Mouse (Mus musculus): Measurements from ENCODE around the gene Rnf213. TPM values are rescaled to one million over a fixed set of nuclear protein-coding genes. Genes with fewer than 3 reads are reported as not detected.

Gene Rnf213
- polyA plus RNA-seq, 1 experiment from 2014 or later, result 10.0 TPM

DNA sequence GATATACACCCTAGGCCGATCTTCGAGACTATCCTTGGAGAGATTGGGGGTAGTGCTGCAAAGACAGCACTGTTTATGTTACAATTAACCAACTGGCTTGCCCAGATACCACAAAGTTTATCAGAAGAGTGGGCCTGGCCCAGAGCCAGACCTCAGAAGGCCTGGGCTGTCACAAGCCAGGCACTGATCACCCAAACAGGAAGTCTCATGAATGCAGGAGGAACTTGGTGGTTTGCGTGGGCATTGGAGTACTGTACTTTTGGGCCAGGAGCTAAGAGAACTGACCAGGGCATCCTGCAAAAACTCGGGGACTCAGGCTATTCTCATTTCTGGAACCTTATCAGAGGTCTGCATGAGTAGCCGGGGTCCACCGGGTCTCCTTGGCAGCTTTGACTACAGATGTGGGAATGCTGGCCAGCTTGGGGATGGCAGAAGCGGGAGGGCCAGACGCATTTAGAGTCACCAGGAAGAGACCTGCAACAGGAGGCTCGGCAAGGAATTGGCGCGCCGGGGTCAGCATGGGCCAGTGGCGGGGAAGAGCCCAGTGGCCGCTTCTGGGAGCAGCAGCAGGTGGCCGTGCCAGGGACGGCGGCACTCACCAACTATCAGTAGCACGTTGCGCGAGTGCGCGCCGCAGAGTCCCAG is 38.0 kb upstream of the Rnf213 start:
- ATAC-seq (replicated peaks; ENCODE audit: low FRiP score, low read depth) (no peak), DNase-seq (ENCODE audit: low spot score) (peak; percentile 34)
- no peak for TF ChIP-seq CTCF (IDR thresholded peaks at IDR 0.05; ENCODE audit: low read depth)
- peak overlapping the region; percentile 97 for H3K4me2 ChIP-seq (ENCODE audit: low read length)
- H3K4me3 ChIP-seq (replicated peaks; ENCODE audit: low read depth, low read length), result peak overlapping the region; percentile 72
- H3K9ac ChIP-seq (ENCODE audit: low read depth, low read length), result peak overlapping the region; percentile 78
- H3K27ac ChIP-seq, result peak overlapping the region; percentile 79
- H3K27me3 ChIP-seq (ENCODE audit: insufficient read depth, low read length), result no peaks in the 10 kb centered on the region
- no peaks in the 10 kb centered on the region for H3K36me3 ChIP-seq (ENCODE audit: insufficient read depth, low read length)
- WGBS, result 4% methylated on average over 23 of the region's 23 CpGs
- H3K9me3 ChIP-seq (replicated peaks; ENCODE audit: low read length), result no peaks in the 10 kb centered on the region
- H3K4me1 ChIP-seq (replicated peaks; ENCODE audit: insufficient read depth, low read length), result peaks cover 10% of the 10 kb centered on the region; the same call in 1 of the 2 replicates

DNA sequence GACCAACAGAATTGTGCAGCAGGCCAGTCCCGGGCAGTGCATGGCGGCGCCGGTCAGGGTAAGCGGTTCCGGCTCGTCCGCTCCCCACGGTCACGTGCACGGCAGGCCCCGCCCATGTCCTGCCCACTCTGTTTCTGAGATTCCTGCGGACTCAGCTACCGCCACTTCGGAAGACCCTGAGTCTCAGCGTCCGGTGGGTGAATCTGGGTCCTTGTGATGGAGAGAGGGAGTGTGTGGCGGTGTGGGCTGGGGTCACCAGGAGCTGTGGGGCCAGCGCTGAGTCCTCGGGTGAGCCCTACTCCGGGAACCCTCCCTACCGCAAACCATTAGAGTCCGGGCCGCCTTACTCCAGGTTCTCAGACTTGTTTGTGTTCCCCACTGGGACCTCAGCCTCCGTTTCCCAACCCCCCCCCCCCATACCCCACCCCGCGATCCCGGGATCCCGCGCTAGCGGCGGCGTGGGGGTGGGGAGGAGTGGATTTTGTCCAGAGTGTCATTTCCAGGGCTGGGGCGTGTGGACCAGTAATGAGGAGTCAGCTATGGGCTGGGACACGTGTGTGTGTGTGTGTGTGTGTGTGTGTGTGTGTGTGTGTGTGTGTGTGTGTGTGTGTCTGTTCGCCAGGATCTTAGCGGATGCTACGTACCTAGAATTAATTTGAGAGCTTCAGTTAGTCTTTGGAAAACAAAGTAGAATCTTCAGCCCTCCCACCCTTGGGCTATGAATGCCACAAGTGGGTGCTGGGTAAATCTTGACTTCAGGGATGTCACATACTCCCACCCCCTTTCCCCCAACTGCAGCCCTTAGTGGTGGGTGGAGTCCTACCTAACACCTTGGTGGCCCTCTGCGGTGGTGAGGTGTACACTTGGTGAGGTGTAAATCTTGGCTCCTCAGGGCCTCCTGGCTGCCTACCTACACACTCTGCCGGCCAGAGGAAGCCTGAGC is 37.2 kb upstream of the Rnf213 start, which contains the start of the genes Sgsh and Slc26a11:
Sgsh (minus strand) TSS at position 94 of the 943 bp plus-strand sequence.
Slc26a11 (plus strand) TSS at position 115 of the 943 bp plus-strand sequence.
- Histone ChIP-seq H3K9ac (ENCODE audit: low read depth, low read length) (peak within 1 kb of the TSS; percentile 78), H3K9me3 (replicated peaks; ENCODE audit: low read length) (no peaks in the 10 kb centered on the region), H3K4me1 (replicated peaks; ENCODE audit: insufficient read depth, low read length) (peaks cover 10% of the 10 kb centered on the region; the same call in 1 of the 2 replicates), H3K4me3 (replicated peaks; ENCODE audit: low read depth, low read length) (peak within 1 kb of the TSS; percentile 72), H3K4me2 (ENCODE audit: low read length) (peak within 1 kb of the TSS; percentile 97), H3K36me3 (ENCODE audit: insufficient read depth, low read length) (no peaks in the 10 kb centered on the region), H3K27ac (peak within 1 kb of the TSS; percentile 79), H3K27me3 (ENCODE audit: insufficient read depth, low read length) (no peaks in the 10 kb centered on the region)
- under 1% methylated on average over 37 of the region's 40 CpGs for WGBS
- no peak for TF ChIP-seq CTCF (IDR thresholded peaks at IDR 0.05; ENCODE audit: low read depth)
- peak; percentile 92 for ATAC-seq (replicated peaks; ENCODE audit: low FRiP score, low read depth)
- DNase-seq (ENCODE audit: low spot score), result peak; percentile 93

DNA sequence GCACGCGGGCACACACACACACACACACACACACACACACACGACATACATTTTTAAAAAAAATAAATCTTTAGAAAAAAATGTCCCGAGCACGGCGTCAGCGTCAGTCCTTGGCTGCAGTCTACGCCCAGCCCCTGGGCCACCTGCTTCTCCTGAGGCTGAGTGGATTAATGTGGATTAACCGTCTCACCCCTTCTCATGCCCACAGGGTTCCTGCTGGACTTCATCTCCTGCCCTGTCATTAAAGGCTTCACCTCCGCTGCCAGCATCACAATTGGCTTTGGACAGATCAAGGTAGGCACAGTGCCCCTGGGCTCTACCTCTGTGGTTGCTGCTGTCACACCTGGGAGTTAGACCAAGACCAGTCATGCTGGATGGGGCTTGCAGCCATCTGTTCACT is 33.8 kb upstream of the Rnf213 start:
- Histone ChIP-seq H3K27me3 (ENCODE audit: insufficient read depth, low read length) (no peaks in the 10 kb centered on the region), H3K36me3 (ENCODE audit: insufficient read depth, low read length) (0 out of 2 replicates have a peak, but pooled peaks cover 5% of the 10 kb centered on the region), H3K4me1 (replicated peaks; ENCODE audit: insufficient read depth, low read length) (peaks cover 10% of the 10 kb centered on the region; the same call in 1 of the 2 replicates), H3K4me3 (replicated peaks; ENCODE audit: low read depth, low read length) (no peak overlapping the region), H3K4me2 (ENCODE audit: low read length) (no peak overlapping the region), H3K9me3 (replicated peaks; ENCODE audit: low read length) (no peaks in the 10 kb centered on the region), H3K27ac (no peak overlapping the region), H3K9ac (ENCODE audit: low read depth, low read length) (no peak overlapping the region)
- WGBS, result 94% methylated on average over 10 of the region's 10 CpGs
- ATAC-seq (replicated peaks; ENCODE audit: low FRiP score, low read depth) (no peak), DNase-seq (ENCODE audit: low spot score) (no peak)
- no peak for TF ChIP-seq CTCF (IDR thresholded peaks at IDR 0.05; ENCODE audit: low read depth)

DNA sequence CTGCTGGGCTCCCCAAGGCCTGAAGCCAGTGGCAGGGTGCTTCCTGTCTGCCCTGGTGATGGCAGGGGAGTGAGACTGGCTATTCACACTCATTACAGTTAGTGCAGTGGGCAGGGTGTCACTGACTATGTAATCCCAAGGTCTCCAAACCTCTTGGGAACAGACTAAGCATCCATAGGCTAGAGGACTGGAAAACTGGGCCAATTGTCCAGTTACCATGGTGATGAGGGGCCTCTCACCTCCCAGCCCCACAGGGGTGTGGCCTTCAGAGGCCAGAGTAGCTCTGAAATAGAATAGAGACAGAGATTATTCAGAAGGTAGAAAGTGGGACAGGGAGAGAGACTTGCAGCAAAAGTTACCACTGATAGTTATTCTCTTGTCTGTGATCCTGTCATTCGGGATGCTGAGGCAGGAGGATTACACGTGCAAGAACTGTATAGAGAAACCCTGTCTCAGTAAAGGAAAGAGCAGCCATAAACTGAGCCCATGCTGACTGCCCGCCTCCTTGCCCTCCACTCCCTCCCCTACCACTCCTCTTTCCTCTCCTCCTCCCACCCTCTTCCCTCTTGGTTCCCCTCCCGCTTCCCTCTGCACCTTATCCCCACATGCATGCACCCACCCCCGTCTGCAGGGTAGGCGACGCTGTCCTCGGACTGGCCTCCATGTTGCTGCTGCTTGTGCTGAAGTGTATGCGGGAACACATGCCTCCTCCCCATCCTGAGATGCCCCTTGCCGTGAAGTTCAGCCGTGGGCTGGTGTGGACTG is 29.9 kb upstream of the Rnf213 start:
- Histone ChIP-seq H3K9me3 (replicated peaks; ENCODE audit: low read length) (no peaks in the 10 kb centered on the region), H3K9ac (ENCODE audit: low read depth, low read length) (no peak overlapping the region), H3K4me1 (replicated peaks; ENCODE audit: insufficient read depth, low read length) (no peaks in the 10 kb centered on the region), H3K4me2 (ENCODE audit: low read length) (no peak overlapping the region), H3K4me3 (replicated peaks; ENCODE audit: low read depth, low read length) (no peak overlapping the region), H3K36me3 (ENCODE audit: insufficient read depth, low read length) (0 out of 2 replicates have a peak, but pooled peaks cover 7% of the 10 kb centered on the region), H3K27me3 (ENCODE audit: insufficient read depth, low read length) (no peaks in the 10 kb centered on the region), H3K27ac (no peak overlapping the region)
- TF ChIP-seq CTCF (IDR thresholded peaks at IDR 0.05; ENCODE audit: low read depth), result no peak
- 35% methylated on average over 11 of the region's 11 CpGs for whole genome bisulfite sequencing
- no peak for DNase-seq (ENCODE audit: low spot score)
- 0 out of 2 replicates have a peak, but pooled peaks have one; percentile 17 for ATAC-seq (replicated peaks; ENCODE audit: low FRiP score, low read depth)

DNA sequence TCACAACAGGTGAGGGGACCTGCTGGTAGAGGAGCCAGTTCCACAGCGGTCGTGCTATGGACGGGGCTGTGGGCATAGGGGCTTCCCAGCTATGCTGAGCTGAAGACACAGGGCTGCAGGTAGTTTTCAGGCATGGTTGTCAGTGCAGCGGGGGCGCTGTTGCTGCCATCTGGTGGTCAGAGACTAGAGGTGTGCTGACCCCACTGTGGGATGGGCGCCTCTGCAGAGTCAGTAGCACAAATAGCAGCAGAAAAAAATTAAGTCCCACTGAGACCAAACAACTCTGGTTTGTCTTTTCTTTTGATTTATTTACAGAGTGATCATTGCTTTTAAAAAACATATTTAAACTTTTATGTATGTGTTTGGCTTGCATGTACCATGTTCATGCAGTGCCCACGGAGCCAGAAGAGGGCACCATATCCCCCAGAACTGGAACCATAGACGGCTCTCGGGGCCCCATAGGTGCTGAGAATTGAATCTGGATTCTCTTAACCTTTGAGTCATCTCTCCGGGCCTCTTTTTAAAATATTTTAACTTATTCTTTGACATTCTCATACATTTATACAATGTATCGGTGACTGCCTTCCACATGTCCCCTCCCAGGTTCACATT is 29.3 kb upstream of the Rnf213 start:
- Histone ChIP-seq H3K4me2 (ENCODE audit: low read length) (no peak overlapping the region), H3K4me1 (replicated peaks; ENCODE audit: insufficient read depth, low read length) (no peaks in the 10 kb centered on the region), H3K27me3 (ENCODE audit: insufficient read depth, low read length) (no peaks in the 10 kb centered on the region), H3K4me3 (replicated peaks; ENCODE audit: low read depth, low read length) (no peak overlapping the region), H3K9ac (ENCODE audit: low read depth, low read length) (no peak overlapping the region), H3K9me3 (replicated peaks; ENCODE audit: low read length) (no peaks in the 10 kb centered on the region), H3K36me3 (ENCODE audit: insufficient read depth, low read length) (0 out of 2 replicates have a peak, but pooled peaks cover 7% of the 10 kb centered on the region), H3K27ac (no peak overlapping the region)
- ATAC-seq (replicated peaks; ENCODE audit: low FRiP score, low read depth) (peak; percentile 59), DNase-seq (ENCODE audit: low spot score) (peak; percentile 78)
- WGBS, result 34% methylated on average over 11 of the region's 11 CpGs
- peak; percentile 90 for TF ChIP-seq CTCF (IDR thresholded peaks at IDR 0.05; ENCODE audit: low read depth)

All from kidney, postnatal 0 days (tissue).